Mouse (Mus musculus) small intestine, adult 2 months (tissue): ENCODE results near the gene Eif3f. TPM values are rescaled to one million over a fixed set of nuclear protein-coding genes. Genes with fewer than 3 reads are reported as not detected.

ENCODE experiments used
- H3K27ac ChIP-seq: fragments of 200-500 bp; 2 replicates; pipeline ENCODE4 v1.5.1; 2012; ENCODE audit warnings: low read depth, low read length, control low read depth, inconsistent platforms; ENCODE audit not compliant: insufficient read depth
- H3K27me3 ChIP-seq: fragments of 200-500 bp; 2 replicates; pipeline ENCODE4 v1.6.1; 2012; ENCODE audit warnings: mild to moderate bottlenecking, moderate library complexity, low read length, inconsistent platforms; ENCODE audit not compliant: control insufficient read depth, insufficient read depth
- H3K36me3 ChIP-seq: fragments of 200-500 bp; 2 replicates; pipeline ENCODE4 v1.6.1; 2012; ENCODE audit warnings: mild to moderate bottlenecking, low read length, control low read depth, inconsistent platforms; ENCODE audit not compliant: control insufficient read depth, insufficient read depth
- H3K4me1 ChIP-seq: fragments of 200-500 bp; 2 replicates; pipeline ENCODE4 v1.6.1; 2012; ENCODE audit warnings: low read length, inconsistent platforms, mixed read lengths; ENCODE audit not compliant: control insufficient read depth, insufficient read depth, insufficient read length
- H3K4me3 ChIP-seq: fragments of 200-500 bp; 2 replicates; pipeline ENCODE4 v1.5.1; 2012; ENCODE audit warnings: low read depth, mild to moderate bottlenecking, control low read depth, inconsistent platforms, low read length, moderate library complexity
- CTCF ChIP-seq: fragments of 200-500 bp; IDR thresholded peaks from 2 replicates; pipeline ENCODE4 v1.5.1; 2012; ENCODE audit warnings: low read depth, mild to moderate bottlenecking, control low read depth, inconsistent platforms, low read length, moderate library complexity, mixed read lengths; ENCODE audit not compliant: insufficient replicate concordance, insufficient read length; ENCODE audit errors: extremely low read depth
- POLR2A ChIP-seq: fragments of 200-500 bp; IDR thresholded peaks from 2 replicates; pipeline ENCODE4 v1.6.1; 2012; ENCODE audit warnings: low read depth, mild to moderate bottlenecking, control low read depth, inconsistent platforms, low read length, moderate library complexity
- WGBS: fragments of 180-500 bp; shearing (Covaris S2); methylation state at CpG from one replicate; pipeline ENCODE4 v1.1.7; 2018; 5-methylcytosine and 5-hydroxymethylcytosine counted together
- polyA plus RNA-seq: library from polyadenylated mRNA; depleted of rRNA; stranded (reverse); fragments of >200 nt; gene quantifications from 2 replicates; pipeline ENCODE4 v1.2.3, GENCODE M21; 2012; rRNA removed

The Eif3f gene
- polyA plus RNA-seq = 132 and 223 TPM in 2 replicates

DNA sequence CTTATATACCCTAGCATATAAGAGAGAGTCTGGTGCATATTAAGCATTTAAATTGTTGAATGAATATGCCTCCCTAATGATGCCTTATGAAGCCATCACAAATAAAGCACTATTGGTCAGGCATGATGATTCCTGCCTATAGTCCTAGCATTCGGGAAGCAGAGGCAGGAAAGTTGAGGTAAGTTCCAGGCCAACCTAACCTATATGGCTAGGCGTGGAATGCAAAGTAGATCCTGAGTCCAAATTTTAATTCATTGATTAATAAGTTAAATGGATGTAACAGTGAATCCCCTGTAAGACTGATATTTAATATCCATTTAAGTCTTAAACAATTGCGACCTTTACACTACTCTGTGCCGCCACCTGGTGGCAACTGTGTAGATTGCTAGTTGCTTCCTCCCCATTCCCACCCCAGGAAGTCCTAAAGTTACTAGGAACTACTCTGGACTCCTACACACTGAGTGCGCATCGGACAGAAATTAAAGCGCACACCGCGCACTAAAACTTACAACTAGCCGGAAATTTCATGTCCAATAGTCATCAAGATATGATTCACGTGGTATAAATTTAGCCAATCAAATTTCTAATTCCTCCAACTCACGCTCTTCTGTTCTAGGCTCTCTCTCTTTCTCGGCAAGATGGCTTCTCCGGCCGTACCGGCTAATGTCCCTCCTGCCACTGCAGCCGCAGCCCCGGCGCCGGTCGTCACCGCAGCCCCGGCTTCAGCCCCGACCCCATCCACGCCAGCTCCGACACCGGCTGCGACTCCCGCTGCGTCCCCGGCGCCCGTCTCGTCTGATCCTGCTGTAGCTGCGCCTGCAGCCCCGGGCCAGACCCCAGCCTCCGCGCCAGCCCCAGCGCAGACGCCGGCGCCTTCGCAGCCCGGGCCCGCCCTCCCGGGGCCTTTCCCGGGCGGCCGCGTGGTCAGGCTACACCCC, at the start of gene Eif3f:
TSS of gene Eif3f (plus strand) at position 624 of the 938 bp plus-strand sequence.
- peak within 1 kb of the TSS; percentile 98 for H3K4me3 ChIP-seq
- H3K27me3 ChIP-seq = no peaks in the 10 kb centered on the region
- TF ChIP-seq CTCF = peak; percentile 83; the same call in 1 of the 2 replicates
- peak; percentile 70 for TF ChIP-seq POLR2A
- H3K36me3 ChIP-seq = peaks cover 16% of the 10 kb centered on the region
- H3K27ac ChIP-seq = peak within 1 kb of the TSS; percentile 31; the same call in 1 of the 2 replicates
- WGBS = 2% methylated on average over 50 of the region's 50 CpGs
- H3K4me1 ChIP-seq = peaks cover 7% of the 10 kb centered on the region; the same call in 1 of the 2 replicates

GRCm38 (mm10) chr7:108884906-108885305, 49.3 kb upstream of the Eif3f start, which contains the start of gene Olfr518:
Olfr518 (minus strand) TSS chr7:108885006.
- TF ChIP-seq POLR2A = no peak
- no peak for TF ChIP-seq CTCF
- WGBS = 76% methylated on average over 4 of the region's 4 CpGs
- H3K4me1 ChIP-seq = no peaks in the 10 kb centered on the region

DNA sequence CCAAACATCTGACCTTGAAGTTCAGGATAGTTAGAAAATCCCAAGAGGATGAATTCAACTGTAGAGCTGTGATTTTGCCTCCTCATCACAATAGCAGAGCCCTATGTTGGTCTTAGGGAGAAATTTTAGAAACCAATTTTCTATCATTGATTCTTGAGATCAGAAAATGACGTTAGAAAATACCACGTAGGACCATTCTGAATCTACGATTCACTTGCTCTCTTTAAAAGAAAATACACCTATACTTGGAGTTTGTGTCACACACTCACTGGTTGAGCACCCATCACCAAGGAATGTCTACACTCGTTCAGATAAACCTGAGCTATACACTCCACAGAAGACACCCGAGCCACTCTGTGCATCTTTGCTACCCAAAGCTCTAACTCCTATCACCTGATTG, 39.9 kb upstream of the Eif3f start, which contains the start of gene Olfr519:
TSS of gene Olfr519 (minus strand) at position 101 of the 400 bp plus-strand sequence.
- Histone ChIP-seq H3K4me1 (no peaks in the 10 kb centered on the region), H3K27me3 (no peaks in the 10 kb centered on the region), H3K36me3 (no peaks in the 10 kb centered on the region), H3K27ac (no peak within 1 kb of the TSS), H3K4me3 (no peak within 1 kb of the TSS)
- WGBS = 84% methylated on average over 5 of the region's 5 CpGs
- no peak for TF ChIP-seq CTCF
- no peak for TF ChIP-seq POLR2A

More at GRCm38 (mm10) chr7:108884906-108885305, 49.3 kb upstream of the Eif3f start, which contains the start of gene Olfr518:
- H3K4me3 ChIP-seq = no peak within 1 kb of the TSS
- H3K27ac ChIP-seq = no peak within 1 kb of the TSS
- H3K27me3 ChIP-seq = no peaks in the 10 kb centered on the region
- H3K36me3 ChIP-seq = no peaks in the 10 kb centered on the region

DNA sequence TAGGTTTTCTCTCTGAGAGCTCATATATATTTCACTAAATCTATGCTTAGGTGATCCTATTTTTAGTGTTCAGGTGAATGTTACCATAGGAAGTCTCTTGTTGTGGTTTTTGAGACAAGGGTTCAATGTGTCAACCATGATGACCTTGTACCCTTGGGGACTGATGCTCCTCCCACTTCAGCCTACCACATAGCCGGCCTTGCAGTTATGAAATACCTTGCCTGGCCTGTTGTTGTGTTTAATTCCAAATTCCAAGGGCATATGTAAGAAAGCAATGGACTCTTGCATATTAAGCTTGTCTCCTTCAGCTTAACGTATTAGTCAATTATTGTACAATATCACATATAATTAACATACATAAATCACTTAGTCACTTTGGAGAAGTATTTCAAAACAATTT, 30.2 kb upstream of the Eif3f start:
- no peak overlapping the region for H3K27ac ChIP-seq
- H3K4me1 ChIP-seq = no peaks in the 10 kb centered on the region
- H3K4me3 ChIP-seq = no peak overlapping the region
- WGBS = 68% methylated on average over 2 of the region's 2 CpGs
- no peaks in the 10 kb centered on the region for H3K27me3 ChIP-seq
- TF ChIP-seq CTCF = no peak
- no peaks in the 10 kb centered on the region for H3K36me3 ChIP-seq

- WGBS = 55% methylated on average over 4 of the region's 4 CpGs
- H3K27me3 ChIP-seq = no peaks in the 10 kb centered on the region
- no peaks in the 10 kb centered on the region for H3K36me3 ChIP-seq
- no peak overlapping the region for H3K4me3 ChIP-seq
- TF ChIP-seq POLR2A = no peak
- TF ChIP-seq CTCF = no peak
- H3K27ac ChIP-seq = no peak overlapping the region
- H3K4me1 ChIP-seq = no peaks in the 10 kb centered on the region
Measured at GRCm38 (mm10) chr7:108927043-108927442, 7.2 kb upstream of the Eif3f start.

- Histone ChIP-seq H3K4me1 (no peaks in the 10 kb centered on the region), H3K27ac (no peak overlapping the region), H3K27me3 (no peaks in the 10 kb centered on the region), H3K4me3 (no peak overlapping the region), H3K36me3 (no peaks in the 10 kb centered on the region)
- WGBS = 67% methylated on average over 11 of the region's 11 CpGs
- TF ChIP-seq POLR2A (no peak), CTCF (no peak)
Measured at GRCm38 (mm10) chr7:108928280-108929188, 5.7 kb upstream of the Eif3f start.
